Mouse (Mus musculus) right cerebral cortex, adult 2 months (tissue): ENCODE measurements around the gene Gpc5.

Experiments used
- DNase-seq, 2 experiments: peaks; one replicate each; pipeline ENCODE4 v3.0.0; 2021 to 2022; ENCODE audit warnings: low spot score in 2 of 2

Gpc5 gene

GRCm38 (mm10) chr14:116258126-116258525 lies 1166.1 kb downstream of the Gpc5 start:
- DNase-seq: no peak

DNA sequence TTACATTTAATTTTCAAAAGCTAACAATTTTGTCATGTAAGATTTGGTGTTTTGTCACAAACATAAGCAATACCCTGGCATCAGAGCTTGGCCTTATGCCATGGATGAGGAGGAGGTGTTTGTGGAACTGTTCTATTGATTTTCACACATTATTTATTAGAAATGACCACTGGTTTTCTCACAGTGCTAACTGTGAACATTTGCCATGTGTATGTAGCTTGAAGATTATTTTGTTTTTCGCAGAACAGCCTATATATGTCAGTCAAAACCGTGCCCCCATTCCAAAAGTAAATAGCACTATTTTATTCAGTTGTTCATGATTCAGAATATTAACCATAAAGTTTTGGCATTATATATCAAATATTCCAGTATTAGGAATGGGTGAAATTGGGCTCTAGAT lies 1216.5 kb downstream of the Gpc5 start:
- no peak for DNase-seq

DNA sequence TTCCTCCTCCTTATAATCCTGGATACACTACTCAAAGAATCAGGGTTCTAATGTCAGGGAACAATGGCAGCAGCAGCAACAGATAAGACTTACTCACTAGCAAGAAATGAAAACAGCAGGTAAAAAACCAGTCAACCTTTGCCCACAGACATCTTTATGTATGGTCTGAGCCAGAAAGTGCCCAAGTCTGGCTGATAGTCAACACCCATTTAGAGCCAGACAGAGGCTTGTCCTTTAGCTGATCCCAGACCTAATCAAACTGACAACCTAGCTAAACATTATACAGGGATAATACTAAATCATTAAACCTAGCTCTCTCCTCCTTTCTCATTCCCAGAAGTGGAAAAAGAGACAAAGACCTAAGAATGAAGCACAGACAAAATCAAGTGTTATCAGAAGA lies 1225.5 kb downstream of the Gpc5 start:
- no peak for DNase-seq

- no peak for DNase-seq
Measured at GRCm38 (mm10) chr14:116336182-116336581, 1244.2 kb downstream of the Gpc5 start.

DNA sequence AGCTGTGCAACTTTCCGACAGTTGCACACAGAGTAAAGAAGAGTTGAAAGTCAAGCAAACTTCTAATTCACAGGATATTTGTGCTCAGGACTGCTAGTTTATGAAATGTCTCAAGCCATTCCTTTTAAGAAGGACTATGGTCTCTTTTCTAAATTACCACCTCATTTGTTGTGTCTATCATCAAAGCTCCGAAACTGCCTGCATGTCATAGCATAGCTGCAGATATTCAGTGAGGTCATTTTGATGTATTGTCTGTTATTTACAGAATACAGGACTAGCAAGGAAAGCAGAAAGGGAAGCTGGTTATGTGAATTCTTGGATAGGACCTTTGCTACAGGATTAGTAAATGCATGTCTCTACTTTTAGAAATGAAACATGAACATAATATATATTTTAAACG lies 1246.4 kb downstream of the Gpc5 start:
- DNase-seq: no peak

- no peak for DNase-seq
Measured at GRCm38 (mm10) chr14:116348560-116348959, 1256.5 kb downstream of the Gpc5 start.

DNA sequence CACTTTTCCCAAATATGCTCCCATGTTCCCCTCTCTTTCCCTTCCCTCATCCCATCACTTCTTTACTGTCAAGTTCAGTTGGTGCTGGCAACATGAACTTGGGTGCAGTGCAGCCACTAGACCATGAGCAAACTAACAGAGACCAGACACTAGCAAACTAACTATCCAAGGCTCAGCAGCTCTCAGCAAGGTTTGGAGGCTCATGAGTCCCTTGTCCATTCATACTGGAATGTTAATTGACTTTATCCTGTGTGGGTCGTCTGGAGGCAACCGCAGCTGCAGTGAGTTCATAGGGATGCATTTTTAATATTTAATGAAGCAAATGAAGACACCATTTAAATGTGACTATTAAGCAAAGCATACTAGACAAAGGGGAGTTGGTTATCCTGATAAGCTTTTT lies 1292.6 kb downstream of the Gpc5 start:
- no peak for DNase-seq

- peak in 1 of 2 experiments; percentile 3 for DNase-seq
Measured at GRCm38 (mm10) chr14:116415511-116415910, 1323.5 kb downstream of the Gpc5 start.

GRCm38 (mm10) chr14:116448219-116448618 lies 1356.2 kb downstream of the Gpc5 start:
- no peak for DNase-seq

DNA sequence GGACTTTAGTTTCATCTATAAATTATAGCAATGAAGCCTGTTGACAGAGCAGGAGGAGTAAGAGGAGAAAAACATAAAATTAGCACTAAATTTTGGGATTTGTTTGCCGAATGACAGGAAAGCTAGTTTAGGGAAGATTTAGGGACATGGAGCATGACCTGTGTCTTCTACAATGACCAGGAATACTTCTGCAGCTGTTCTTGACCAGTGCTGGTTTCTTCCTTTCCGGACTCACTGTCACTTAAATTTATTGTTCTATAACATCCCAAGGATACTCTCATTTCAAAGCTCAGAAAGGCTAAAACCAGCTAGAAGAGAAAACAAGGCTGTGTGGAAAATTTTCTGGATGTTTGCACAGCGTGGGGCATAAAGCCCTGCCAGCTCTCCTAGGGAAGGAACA lies 1361.3 kb downstream of the Gpc5 start:
- no peak for DNase-seq

- no peak for DNase-seq
Measured at GRCm38 (mm10) chr14:116456211-116456610, 1364.2 kb downstream of the Gpc5 start.

DNA sequence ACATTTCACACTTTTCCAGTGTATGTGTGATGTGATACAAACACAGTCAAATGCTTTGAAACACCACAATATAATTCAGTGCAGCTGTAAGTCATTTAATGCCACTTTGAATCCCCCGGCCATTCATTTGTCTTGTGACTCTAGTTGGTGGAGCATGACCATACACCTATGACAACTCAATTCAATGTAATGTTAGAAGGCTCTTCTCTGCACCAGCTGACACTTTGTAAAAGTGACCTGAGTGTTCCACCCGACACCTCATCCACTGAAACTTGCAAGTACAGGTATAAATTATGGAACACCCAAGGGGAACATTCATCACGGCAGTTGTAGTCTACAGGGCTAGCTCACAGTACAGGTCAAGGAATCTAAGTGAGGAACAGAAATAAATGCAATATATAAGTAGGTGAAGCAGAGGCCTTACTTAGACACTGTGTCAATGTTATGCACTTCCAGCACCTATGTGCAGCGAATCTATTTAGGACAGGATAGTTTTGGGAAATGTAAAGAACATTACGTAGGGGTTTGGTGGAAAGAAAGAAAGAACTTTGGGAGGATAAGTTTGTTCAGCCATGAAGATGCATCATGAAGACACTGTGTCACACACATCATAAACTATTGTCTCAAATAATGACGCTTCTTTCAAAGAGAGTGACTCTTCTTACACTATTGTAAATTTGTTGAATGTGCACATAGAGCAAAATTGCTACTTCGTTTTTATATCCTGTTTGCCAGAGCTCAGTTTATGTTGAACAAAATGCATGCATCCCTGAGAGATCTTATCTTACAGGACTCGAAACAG lies 1381.6 kb downstream of the Gpc5 start:
- DNase-seq: no peak

DNA sequence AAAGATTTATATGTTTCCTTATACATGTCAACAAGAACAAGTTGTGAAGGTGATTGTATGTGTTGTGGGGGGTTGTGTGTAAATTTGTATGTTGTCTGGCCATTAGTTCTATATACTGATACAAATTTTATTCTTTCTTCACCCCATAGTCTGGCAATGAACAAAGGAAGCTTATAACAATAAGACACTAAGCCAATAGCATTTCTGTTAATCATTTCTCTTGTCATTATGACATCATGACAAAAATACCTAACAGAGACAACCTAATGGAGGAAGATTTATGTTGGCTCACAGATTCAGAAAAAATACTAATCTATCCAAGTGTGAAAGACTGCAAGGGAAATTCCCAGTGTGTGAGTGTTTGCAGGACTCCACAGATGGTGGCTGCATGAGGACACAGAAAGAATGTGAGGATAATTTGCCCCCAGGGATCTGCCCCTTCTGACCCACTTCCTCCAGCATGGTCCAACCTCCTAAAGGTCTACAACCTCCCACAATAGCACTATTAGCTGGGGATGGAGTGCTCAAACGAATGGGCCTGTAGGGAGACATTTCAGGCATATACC lies 1402.4 kb downstream of the Gpc5 start:
- no peak for DNase-seq

DNA sequence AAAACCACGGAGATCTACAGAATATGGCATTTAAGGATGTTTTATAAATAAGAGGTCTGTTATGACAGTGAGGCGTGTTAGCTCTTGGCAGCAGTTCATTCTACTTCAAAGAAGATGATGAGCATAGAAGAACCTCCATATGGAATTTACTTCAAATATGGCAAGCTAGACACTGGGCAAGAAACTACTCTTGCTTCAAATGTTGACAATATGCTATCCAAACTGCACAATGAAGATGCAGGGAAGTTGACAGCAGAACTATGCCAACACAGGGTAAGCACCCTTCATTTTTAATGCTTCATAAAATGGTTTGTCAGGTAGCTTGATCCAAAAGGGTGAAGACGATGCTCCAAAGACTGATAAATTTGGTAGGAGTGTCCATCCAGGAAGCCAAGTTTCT lies 1446.2 kb downstream of the Gpc5 start:
- no peak for DNase-seq

DNA sequence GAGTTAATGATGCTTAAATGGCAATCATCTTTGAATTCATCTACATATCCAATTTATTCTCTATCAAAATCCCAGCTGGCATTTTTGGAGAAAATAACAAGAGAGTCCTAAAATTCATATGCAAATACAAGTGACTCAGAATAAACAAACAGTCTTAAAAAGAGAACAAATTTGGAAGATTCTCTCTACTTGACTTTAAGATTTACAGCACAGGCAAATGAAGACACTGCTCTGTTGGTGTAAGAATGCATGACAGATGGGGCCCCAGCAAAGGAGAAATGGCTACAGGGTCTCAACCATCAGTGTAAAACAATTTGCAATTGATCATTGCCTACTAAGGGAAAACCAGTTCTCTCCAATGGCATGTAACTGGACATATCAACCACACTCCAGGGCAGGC lies 1451.7 kb downstream of the Gpc5 start:
- DNase-seq: no peak

- DNase-seq: no peak
Measured at GRCm38 (mm10) chr14:116551401-116551800, 1459.4 kb downstream of the Gpc5 start.

DNA sequence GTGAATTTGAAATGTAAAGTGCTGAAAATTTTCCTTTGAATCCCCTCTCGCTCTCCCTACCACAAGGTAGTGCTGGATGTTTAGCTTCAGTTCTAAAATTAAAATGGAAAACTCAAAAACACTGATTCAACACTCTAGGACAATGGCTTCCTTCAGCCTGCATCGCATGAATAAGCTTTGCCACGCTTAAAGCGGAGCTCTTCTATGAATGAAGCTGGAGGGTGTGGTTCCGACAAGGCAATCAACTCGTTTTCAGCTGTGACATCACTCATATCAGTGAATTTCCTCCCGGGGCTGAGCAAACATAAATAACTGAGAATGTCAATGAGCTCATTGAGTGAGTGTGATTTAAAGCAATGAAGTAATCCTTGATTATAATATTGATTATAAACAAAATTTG lies 1461.3 kb downstream of the Gpc5 start:
- no peak for DNase-seq

DNA sequence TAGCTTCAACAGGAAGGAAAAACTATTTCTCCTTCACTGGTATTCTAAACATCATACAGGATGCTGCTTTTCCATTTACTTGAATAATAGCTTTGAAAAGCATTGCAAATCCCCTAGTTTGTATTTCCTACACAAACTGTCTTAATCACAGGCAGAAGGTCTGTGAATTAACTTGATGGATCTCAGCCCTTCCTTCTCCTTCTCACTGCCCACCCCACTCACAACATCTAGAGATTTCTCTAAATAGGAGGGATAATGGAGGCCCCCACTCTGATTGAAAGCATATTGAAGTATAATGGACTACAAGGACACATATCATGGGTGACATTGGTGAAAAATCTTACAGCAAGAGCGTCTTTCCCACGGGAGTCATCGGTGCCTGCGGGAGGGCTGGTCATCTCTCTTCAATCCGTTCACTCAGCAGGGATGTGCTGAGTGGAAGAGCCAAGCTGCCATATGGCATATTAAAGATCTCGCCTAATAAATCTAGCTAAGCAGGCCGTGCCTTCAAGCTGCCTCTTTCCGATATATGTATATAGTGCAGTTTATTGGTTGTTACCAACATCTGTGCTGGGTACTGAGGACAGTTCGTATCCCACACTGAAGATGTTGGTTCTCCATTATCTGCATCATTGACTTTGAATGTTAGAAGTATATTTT lies 1466.3 kb downstream of the Gpc5 start:
- DNase-seq: no peak

DNA sequence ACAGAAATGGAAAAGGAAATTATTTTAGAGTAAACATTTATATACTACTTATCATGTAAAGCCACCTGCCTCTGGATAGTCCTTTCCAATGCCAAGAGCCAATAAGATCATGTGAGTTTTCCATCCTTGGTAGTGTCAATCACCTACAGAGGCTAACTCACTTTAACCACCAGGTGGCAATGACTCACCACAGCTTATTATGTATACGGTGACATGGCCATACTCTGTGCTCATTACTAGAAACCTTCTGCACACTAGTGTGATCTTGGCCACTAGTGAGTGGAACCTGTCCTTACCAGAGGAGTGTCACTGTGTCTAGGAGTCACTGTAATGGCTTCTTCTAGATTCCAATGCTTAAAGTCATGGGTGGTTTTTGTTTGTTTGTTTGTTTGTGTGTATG lies 1468.0 kb downstream of the Gpc5 start:
- peak; percentile 15 to 17 for DNase-seq
